Mouse (Mus musculus) stomach, adult 2 months (tissue): Measurements from ENCODE around the gene Lats1. TPM values are rescaled to one million over a fixed set of nuclear protein-coding genes. Genes with fewer than 3 reads are reported as not detected.

Experiments
- polyA plus RNA-seq: library from polyadenylated mRNA; depleted of rRNA; stranded (reverse); fragments of >200 nt; gene quantifications from 2 replicates; pipeline ENCODE4 v1.2.3, GENCODE M21; 2012; rRNA removed

Lats1 gene
- polyA plus RNA-seq, result 1.7 and 3.3 TPM in 2 replicates

GRCm38 (mm10) chr10:7680731-7681301, at the start of gene Lats1, which contains the start of gene Pcmt1:
Gene Lats1, plus strand, starts transcription at chr10:7681214.
Gene Pcmt1, minus strand, starts transcription at chr10:7681136.

GRCm38 (mm10) chr10:7667342-7667802, 13.6 kb upstream of the Lats1 start, which contains the start of gene Nup43:
Gene Nup43, plus strand, starts transcription at chr10:7667503.

DNA sequence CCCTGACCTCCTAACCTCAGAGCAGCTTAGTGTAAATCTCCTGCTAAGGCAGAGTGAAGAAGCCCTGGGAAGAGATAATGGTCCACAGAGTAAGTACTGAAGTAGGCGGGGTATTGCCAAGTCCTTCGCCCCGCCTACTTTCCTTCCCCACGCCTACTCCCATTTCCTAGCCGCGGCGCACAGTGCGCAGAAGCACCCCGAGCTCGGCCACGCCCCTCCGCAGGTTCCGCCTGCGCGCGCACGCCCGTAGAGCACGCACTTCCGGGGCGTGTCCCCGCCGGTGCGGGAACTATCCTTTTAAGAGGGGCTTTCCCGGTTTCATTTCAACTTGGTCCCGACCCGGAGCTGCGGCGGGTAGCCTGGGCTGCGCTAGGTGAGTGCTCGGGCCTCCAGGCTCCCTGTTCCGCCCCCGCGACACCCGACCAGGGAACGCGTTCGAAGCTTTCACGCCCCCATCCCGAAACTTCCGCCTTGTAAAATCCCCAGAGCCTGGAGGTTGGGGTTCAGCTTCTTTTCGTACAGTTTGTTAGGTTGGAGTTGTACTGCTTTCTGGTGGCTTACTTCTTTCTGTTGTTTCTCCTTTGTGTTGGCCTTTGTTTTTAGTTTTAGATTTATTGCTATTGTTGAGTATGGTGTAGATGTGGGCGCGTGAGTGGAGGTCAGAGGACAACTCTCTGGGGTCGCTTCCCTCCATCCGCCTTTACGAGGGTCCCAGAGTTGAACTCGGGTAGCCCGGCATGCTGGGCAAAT, 44.9 kb downstream of the Lats1 start, which contains the start of gene Katna1:
Katna1 (plus strand) TSS at position 250 of the 750 bp plus-strand sequence.

Other genes starting within 250 kb of the Lats1 start
- 0.06 and 0.12 TPM in 2 replicates for gene Ulbp1, start 207.6 kb upstream of the Lats1 start, polyA plus RNA-seq
- gene Lrp11, start 91.4 kb upstream of the Lats1 start, polyA plus RNA-seq, result 2.8 and 6.3 TPM in 2 replicates
- 1.2 and 1.7 TPM in 2 replicates for gene Nup43, start 13.7 kb upstream of the Lats1 start, polyA plus RNA-seq
- 6.5 and 6.6 TPM in 2 replicates for gene Pcmt1, start 78 bp upstream of the Lats1 start, polyA plus RNA-seq
- 0.58 and 0.76 TPM in 2 replicates for gene Katna1, start 44.8 kb downstream of the Lats1 start, polyA plus RNA-seq
- gene Ginm1, start 111.6 kb downstream of the Lats1 start, polyA plus RNA-seq, result 2.7 and 4.7 TPM in 2 replicates
- 1.4 and 1.8 TPM in 2 replicates for gene Ppil4, start 111.7 kb downstream of the Lats1 start, polyA plus RNA-seq
- gene Zc3h12d, start 151.3 kb downstream of the Lats1 start, polyA plus RNA-seq, result 0.30 and 0.34 TPM in 2 replicates